Mouse (Mus musculus) ES-CJ7 (cell line): ENCODE results near the gene Mpp4.
A peak's percentile ranks its signal among the peaks of the same experiment; 100 is the strongest.

Experiments used
- DNase-seq: peaks from one replicate; pipeline ENCODE4 v3.0.0; 2011; ENCODE audit warnings: low read depth, low spot score

The Mpp4 gene

DNA sequence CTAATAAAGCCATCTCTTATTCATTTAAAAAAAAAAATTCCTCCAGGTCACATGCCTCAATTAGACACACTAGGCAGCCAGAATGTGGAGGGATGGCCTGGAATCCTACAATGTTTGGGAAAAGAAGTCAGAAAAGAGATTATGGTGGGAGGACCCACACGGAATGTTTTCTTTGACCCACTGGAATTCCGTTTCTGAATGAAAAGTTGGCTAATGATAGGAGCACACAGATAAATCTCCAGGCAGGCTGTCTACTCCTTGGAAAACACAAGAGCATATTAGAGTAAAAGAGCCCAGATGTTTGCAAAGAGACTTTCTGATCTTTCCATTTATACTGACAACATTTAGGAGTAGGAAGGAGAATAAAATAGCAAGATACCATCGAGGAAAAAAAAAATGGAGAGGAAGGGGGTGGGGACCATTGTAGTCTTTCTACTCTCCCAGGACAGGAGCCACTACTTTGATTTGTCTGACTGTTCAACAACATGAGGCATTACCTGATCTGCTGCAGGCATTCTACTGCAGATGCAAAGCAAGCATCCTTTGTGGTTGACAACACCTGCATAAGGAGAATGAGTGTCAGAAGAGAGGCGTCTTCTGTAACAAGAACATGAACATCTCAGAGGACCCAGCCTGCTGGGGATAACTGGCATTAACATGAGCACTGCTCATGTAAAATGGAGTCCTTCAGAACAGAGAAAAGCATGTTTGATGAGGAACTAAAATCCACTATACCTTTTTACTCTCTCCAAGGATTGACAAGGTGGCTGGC lies 4.7 kb upstream of the Mpp4 start:
- no peak for DNase-seq

DNA sequence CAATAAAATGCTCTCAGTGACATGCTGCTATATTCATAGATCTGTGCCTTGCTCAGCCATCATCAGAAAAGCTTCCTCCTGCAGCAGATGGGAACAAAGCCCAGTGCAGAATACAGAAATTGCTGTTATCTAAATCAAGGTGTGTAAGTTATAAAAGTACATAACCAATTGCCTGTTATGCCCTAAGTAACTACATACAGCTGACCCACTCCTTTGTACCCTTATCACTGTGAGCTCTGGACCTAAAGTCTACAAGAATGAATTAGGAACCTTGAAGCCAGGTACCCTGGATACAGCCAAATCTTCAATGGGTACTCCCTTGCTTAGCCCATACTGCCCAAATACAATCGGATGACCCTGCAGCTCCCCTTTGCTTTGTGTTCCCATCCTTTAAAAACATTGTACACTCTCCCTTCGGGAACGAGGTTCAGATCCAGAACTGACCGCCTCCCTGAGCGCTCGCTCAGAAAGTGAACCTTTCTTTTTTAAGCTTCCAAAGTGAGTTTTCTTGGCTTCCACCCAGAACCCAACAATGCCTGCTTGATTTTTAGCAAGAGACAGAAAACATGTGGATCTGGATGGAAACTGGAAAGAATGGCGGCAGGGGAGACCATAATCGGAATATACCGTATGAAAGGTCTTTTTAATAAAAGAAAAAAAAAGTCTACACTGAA lies 3.2 kb upstream of the Mpp4 start:
- DNase-seq: no peak

DNA sequence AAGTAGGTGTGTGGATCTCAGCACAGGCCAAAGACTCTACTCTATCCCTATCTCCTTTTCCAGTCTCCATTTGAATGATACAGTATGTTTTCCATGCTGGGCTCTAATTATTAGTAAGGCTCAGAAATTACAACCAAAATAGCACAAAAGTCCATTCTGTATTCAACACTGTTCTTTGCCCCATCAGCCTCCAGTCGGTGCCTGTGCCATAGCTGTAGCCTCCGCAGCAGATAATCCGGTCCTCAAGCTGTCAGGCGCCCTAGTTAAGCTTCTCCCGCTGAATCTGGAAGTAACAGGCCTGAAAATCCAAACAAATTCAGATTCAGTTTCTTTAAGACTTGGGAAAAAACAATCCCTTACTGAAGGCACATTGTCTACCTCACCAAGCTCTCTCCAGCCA lies 729 bp upstream of the Mpp4 start:
- DNase-seq: no peak

DNA sequence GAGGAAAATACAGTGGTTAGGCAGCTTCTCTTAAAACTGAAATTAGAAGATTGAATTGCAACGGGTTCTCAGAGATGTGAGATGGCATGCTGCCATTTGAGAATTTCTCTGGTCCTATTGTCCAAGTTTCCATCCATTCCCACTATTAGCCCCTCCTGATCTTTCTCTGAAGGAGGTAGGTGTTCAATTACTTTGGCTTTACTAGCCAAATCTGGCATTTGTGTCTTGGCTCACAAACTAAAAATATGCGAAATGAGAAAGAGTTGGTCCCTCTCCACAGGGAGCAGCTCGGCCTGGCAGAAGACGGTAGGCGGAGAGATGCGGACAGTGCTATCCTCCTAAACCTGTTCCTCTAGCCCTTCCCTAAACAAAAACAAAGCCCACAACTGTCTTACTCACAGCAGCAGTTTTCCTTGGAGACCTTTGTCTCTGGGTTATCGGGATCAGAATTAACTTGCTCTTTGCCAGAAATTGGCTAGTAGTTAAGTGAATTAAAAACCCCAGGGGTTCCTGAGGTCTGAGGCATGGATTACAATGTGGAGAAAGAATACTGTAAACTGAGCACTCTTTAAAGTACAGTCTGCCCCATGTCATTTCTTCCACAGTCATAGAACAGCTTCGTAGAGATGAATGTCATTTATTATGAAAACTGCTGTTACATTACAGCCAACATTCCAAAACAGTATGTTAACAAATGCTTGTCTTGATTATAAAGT lies 722 bp downstream of the Mpp4 start:
- no peak for DNase-seq

DNA sequence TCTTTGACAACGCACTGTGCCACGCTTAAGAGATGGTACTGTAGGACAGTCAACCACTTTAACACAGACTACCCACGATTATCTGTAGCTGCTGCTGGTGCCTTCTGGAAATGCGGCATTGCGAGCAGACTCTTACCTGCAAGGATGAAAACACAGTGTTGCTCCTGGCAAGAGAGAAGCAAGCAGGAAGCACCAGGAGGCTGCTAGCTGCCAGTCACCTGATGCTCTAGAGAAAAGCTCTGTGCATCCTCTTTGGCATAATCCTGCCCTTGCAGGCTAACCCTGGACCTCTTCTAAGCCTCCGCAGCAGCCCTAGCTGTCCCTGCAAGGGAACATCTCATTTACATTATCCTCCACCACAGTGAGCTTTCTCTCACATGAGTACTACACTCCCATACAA lies 1.8 kb downstream of the Mpp4 start:
- no peak for DNase-seq

DNA sequence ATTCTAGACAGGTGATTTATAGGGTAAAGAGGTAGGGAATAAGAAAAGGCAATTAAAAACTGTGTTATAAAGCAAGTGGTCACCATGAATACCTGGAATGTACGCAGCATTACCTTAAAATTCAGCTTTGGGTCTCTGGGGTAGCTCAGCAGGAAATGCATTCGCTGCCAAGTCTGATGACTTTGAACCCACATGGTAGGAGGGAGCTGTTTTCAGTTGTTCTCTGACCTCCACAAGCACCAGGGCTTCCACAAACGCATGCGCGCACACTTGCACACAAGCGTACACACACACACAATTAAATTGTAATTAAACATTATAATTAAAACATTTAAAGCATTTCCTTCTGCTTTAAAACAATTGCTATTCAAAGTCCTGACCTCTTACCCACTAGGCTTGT lies 2.3 kb downstream of the Mpp4 start:
- no peak for DNase-seq

DNA sequence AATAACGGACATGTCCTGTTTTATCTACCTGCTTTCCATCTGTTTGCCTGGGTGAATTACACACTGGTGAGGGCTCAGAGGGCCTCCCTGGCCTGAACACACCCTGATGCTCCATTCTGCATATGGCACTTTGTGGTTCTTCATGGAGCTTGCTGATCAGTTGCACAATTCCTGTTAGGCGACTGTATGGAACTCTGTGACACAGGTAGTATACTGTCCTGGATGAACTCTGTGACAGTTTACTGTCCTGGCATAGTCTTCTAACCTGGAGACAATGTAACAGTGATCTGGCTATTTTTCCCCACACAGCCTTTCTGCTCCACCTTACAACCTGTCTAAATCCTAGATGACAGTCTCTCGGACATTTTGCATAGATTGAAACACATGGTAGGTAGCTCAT lies 4.1 kb downstream of the Mpp4 start:
- no peak for DNase-seq

DNA sequence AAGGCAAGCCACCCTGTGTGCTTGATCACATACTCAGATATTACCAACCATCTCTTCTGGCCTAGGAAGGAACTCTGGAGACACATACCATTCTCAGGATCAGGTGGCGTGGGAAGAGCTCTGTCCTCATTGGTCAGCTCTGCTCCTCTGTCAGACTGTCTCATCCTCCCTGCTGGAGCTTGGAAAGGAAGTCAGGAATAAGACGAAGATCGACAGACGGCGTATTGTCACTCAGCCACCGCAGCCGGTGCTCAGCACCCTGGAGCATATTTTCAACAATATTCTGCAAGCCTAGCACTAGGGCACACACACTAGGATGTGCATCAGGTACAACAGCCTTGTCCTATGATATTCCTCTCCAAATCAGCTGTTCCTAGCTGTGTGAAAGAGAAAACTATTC lies 4.7 kb downstream of the Mpp4 start:
- DNase-seq: no peak

DNA sequence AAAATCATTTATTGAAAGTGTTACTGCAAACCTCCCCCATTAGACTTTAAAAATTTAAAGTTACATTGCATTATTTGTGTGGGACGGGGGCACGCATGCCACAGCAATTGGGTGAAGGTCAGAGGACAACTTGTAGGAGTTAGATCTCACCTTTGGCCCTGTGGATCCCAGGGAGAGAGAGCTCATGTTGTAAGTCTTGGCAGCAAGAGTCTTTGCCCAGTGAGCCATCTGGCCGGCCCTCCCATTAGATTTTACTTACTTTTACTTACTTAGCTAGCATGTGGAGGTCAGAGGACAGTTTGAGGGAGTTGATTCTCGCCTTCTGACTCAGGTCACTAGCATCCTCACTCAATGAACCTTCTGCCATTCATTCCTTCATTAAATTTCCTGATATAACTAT lies 5.3 kb downstream of the Mpp4 start:
- DNase-seq: no peak

DNA sequence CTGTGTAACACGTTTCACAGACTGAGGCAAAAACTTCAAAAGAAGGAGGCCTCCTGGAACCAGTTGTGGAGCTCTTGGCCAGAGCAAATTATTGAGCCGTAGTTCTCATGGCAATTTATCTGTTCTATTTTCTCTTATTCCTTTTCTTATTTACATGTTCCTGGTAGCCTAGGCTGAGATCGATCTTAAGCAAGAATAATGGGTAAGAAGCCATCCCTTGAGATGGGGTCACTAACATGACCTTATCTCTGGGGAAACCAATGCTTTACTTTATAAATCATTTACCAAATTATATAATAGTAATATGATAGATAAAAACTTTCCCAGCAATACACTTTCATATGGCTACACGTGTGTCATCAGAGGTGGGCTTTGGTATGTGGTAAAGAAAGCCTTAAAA lies 10.8 kb downstream of the Mpp4 start:
- no peak for DNase-seq

DNA sequence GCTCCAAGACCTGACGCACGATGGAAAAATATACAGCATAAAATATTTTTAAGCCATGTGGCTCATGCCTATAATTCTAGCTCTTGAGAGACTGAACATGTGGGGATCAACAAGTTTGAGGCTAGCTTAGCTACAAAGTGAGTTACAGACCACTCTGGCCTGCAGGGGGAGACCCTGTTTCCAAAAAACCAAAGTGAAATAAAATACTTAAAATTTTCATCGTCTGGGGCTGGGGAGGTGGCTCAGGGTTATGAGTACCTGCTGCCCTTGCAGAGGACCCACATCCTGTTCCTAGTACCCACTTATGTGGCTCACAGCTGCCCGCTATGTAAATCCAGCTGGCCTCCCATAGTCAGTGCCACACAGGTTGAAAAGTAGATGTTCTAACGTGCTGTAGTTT lies 12.6 kb downstream of the Mpp4 start:
- no peak for DNase-seq

DNA sequence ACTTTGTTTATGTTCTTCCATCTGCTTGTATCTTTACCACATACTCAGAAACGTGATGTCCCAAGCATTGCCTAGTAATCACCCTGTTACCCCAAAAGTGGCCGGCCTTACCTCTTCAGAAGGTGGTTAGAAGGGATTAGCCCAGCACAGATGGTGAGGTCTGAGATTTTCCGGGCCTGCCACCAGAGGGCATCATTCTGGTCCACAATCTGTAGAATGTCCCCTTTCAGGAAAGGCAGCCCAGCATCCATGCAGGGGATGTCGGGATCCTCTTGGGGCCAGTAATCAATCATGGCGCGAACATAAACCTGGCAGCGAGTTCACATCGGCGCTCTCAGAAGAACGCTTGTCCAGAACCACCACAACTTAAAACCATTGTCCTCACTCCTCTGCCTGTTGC lies 18.6 kb downstream of the Mpp4 start:
- peak; percentile 72 for DNase-seq

DNA sequence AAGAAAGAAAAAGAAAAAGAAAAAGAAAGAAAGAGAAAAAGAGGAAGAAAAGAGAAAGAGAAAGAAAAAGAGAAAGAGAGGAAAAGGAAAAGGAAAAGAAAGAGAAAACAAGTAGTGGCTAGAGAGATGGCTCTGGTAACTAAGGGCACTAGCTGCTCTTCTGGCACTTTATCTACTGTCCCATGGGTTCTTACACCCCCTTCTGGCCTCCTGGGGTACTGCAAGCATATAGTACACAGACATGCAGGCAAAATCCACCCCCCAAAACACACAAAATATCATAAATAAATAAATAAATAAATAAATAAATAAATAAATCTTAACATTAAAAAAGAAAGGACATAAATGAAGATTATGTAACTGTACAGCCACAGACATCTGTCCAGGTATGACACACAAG lies 20.4 kb downstream of the Mpp4 start:
- DNase-seq: peak; percentile 72

DNA sequence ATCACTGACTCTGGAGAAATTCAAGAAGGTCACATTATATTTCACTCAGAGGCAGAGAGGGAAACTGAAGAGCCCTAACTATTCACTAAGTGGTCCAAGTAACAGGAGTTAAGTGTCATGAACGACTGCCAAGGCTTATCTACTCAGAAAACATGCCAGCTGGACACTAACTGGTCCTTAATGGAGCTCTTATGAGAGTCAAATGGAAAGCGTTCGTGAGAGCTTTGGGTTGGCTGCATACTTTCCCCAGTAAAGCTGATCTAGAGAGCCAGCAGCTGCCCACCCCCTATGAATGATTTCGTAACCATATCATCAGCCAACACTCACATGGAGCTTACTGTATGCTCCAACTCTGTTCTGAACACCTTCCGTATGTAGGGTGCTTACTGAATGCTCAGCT lies 28.8 kb downstream of the Mpp4 start:
- no peak for DNase-seq

DNA sequence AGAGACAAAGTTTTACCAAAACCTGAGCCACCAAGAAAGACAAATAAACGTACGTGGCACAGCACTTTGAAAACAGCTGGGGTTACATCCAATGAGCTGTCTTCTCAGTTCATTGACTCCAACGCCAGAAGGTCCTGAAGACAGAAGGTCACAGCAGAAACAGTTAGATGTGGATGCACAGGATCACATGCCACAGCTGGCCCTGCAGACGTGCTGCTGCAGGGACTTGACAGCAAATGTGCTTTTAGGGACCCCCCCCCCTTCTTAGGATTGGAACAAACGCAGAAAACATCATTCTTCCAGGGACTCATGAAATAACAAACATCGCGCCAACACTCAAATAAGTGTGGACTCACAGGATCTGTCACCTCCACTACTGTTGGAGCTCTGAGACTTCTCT lies 34.3 kb downstream of the Mpp4 start:
- no peak for DNase-seq

DNA sequence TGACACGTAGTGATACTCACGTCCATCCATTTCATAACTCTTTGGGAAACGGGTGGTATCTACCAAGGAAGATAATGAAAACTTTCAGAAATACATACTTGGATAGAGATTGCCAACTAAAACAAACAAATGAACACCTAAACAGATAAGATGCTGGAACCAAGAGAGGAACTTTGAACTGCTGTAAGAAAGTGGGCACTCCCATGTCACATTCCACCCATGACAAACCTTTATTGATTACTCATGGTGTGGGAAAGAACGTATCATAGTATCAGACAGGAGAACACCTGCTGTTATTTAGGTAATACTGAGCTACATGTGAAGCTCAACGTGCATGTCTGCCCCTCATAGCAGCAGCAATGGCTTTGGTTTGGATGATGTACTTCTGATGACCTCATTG lies 37.6 kb downstream of the Mpp4 start:
- DNase-seq: no peak

DNA sequence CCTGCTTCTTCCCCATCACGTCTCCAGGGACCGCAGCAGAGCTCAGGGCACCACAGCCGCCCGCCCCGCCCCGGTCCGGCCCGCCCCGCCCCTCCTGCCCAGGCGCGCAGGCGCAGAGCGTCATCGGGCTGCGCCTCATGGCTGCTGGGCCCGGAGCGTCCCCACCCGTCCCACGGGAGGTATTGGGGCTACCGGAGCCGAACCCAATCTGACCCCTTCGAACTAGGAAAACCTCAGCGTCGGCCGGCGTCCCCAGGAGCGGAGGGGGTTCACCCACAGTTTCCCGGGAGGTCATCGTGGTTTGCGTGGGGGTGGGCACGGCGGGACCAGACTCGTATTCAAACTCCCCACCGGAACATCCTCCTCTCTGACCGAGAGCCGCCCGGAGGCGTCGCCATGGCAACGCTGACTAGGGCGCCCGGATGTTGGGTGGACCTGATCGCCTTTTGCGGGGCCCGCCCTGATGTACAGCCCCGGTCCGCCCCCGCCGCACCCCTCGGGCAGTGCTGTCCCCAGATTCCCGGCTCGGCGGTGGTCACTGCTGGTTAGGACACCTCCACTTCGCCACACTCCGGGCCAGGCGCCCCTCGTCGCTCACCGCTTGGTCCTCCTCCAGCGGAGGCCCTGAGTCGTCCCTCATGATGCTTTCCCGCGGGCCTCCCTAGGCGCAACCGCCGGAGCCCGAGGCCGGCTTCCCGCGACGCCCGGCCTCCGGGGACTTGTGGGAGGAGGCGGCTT lies 43.3 kb downstream of the Mpp4 start, which contains the start of gene Tmem237:
Gene Tmem237, minus strand, starts transcription at position 689 of the 738 bp plus-strand sequence.
- peak; percentile 90 for DNase-seq

DNA sequence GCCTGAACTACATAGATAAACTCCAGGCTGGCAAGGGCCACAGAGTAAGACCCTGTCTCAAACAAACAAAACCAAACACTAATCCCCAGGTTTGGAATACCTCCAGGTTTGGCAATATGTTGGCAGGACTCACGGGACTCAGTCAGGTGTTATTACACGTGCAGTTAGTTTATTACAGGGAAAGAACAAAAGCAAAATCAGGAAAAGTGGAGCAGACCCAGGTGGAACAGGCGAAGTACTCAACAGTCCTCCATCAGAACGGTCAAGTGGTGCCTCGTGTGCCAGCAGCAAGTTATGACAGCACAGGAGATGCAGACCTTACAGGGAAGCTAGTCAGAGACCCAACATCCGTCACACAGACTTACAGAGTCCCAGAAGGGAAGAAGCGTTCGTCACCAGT lies 52.7 kb downstream of the Mpp4 start:
- no peak for DNase-seq

DNA sequence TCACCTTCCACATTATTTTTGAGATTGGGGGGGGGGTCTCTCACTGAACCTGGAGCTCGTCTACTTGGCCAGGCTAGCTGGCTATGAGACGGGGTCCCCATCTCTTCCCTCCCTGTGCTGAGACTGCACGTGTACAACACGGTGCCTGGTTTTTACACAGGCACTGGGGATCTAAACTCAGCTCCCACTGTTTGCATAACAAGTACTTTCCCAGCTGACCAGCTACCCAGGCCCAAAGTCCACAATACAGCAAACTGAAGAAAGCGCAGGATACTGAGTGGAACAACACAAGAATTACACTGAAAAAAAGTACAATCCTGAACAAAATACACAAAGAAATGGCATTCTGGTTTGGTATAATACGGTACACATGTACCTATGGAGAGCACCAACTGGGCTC lies 61.1 kb downstream of the Mpp4 start:
- DNase-seq: no peak

DNA sequence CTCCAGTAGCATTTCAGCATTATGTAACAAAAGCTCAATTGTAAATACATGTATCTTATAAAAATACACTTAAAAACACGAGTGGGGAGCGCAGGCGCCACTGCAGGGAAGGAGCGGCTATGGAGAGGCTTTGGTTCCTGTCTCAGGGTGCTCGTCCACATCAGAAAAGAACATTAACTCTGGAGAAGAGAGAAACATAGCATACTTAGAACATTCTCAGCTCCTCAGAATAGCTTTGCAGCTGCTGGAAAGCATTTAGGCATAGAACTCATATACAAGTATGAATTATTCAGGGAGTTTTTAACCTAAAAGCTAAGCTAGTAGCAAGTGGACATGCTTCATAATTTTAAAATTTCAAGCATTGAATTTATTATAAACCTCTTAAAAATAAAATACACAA lies 62.2 kb downstream of the Mpp4 start:
- no peak for DNase-seq

DNA sequence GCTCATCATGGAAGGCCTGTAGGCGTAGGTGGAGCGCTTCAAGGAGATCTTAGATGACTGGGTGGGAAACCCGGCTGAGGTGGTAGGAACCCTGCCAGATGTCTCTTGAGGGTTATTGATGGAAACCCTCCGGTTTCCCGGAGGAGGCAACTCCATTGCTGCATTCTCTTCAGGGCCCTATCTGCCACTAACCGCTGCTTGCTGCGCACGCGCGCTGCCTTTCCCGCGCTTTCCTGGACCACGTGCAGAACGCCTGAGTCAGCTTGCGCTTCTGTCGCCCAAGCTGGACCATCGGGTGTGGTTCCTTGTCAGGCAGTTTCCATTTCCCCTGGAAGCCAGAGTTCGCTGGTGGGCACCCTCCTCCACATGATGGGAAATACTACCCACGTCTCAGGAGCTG lies 68.5 kb downstream of the Mpp4 start, which contains the start of gene C2cd6:
Gene C2cd6, minus strand, starts transcription at position 196 of the 400 bp plus-strand sequence.
- peak; percentile 32 for DNase-seq
